Mouse (Mus musculus) midbrain, embryonic 12.5 days (tissue): ENCODE results near the gene Alox5. TPM values are rescaled to one million over a fixed set of nuclear protein-coding genes. Genes with fewer than 3 reads are reported as not detected.

Experiments used
- ATAC-seq: fragments of 200-750 bp; cut with Nextera tagmentation; 2 replicates; pipeline ENCODE4 v1.8.0; 2017; ENCODE audit warnings: low read depth, moderate TSS enrichment, moderate library complexity; ENCODE audit not compliant: low FRiP score
- H3K27ac ChIP-seq: fragments of 300-500 bp; sonication (generic); replicated peaks from 2 replicates; pipeline ENCODE4 v1.5.1; 2016; ENCODE audit warnings: mild to moderate bottlenecking
- H3K27me3 ChIP-seq: fragments of 300-500 bp; sonication (generic); 2 replicates; pipeline ENCODE4 v1.6.1; 2016; ENCODE audit warnings: mild to moderate bottlenecking
- H3K36me3 ChIP-seq: fragments of 300-500 bp; sonication (generic); 2 replicates; pipeline ENCODE4 v1.6.1; 2016
- H3K4me1 ChIP-seq: fragments of 300-500 bp; sonication (generic); 2 replicates; pipeline ENCODE4 v1.6.1; 2016
- H3K4me2 ChIP-seq: fragments of 300-500 bp; sonication (generic); replicated peaks from 2 replicates; pipeline ENCODE4 v1.6.1; 2016; ENCODE audit warnings: mild to moderate bottlenecking, moderate library complexity
- H3K4me3 ChIP-seq: fragments of 300-500 bp; sonication (generic); 2 replicates; pipeline ENCODE4 v1.5.1; 2016; ENCODE audit warnings: mild to moderate bottlenecking
- H3K9ac ChIP-seq: fragments of 300-500 bp; sonication (generic); replicated peaks from 2 replicates; pipeline ENCODE4 v1.6.1; 2016; ENCODE audit warnings: mild to moderate bottlenecking, moderate library complexity
- H3K9me3 ChIP-seq: fragments of 300-500 bp; sonication (generic); 2 replicates; pipeline ENCODE4 v1.6.1; 2016; ENCODE audit warnings: mild to moderate bottlenecking
- WGBS: fragments of 180-500 bp; shearing (Covaris S2); methylation state at CpG from one replicate; pipeline ENCODE4 v1.1.7; 2016; 5-methylcytosine and 5-hydroxymethylcytosine counted together
- polyA plus RNA-seq: library from polyadenylated mRNA; unstranded; fragments of >200 nt; fragmentation: Nextera tagmentation; extraction: Ambion mirVana; gene quantifications from 2 replicates; pipeline ENCODE4 v1.2.1, GENCODE M21; 2016

Gene Alox5
- polyA plus RNA-seq, 1 experiment from 2014 or later = 0.93 TPM

GRCm38 (mm10) chr6:116440849-116441248 is 20.1 kb downstream of the Alox5 start:
- H3K27ac ChIP-seq = no peak overlapping the region
- no peak for ATAC-seq
- H3K36me3 ChIP-seq = no peaks in the 10 kb centered on the region
- no peak overlapping the region for H3K4me3 ChIP-seq
- no peaks in the 10 kb centered on the region for H3K27me3 ChIP-seq
- H3K4me1 ChIP-seq = no peaks in the 10 kb centered on the region
- no peaks in the 10 kb centered on the region for H3K9me3 ChIP-seq
- H3K9ac ChIP-seq = no peak overlapping the region
- no peak overlapping the region for H3K4me2 ChIP-seq
- WGBS = 87% methylated on average over 4 of the region's 4 CpGs

GRCm38 (mm10) chr6:116440447-116440846 is 20.5 kb downstream of the Alox5 start:
- no peaks in the 10 kb centered on the region for H3K4me1 ChIP-seq
- no peak overlapping the region for H3K4me2 ChIP-seq
- ATAC-seq = no peak
- H3K36me3 ChIP-seq = no peaks in the 10 kb centered on the region
- H3K9me3 ChIP-seq = no peaks in the 10 kb centered on the region
- H3K4me3 ChIP-seq = no peak overlapping the region
- WGBS = 73% methylated on average over 4 of the region's 4 CpGs
- no peaks in the 10 kb centered on the region for H3K27me3 ChIP-seq
- no peak overlapping the region for H3K27ac ChIP-seq
- no peak overlapping the region for H3K9ac ChIP-seq

- Histone ChIP-seq H3K27me3 (no peaks in the 10 kb centered on the region), H3K27ac (no peak overlapping the region), H3K4me1 (no peaks in the 10 kb centered on the region), H3K4me3 (no peak overlapping the region), H3K9me3 (no peaks in the 10 kb centered on the region), H3K9ac (no peak overlapping the region), H3K4me2 (no peak overlapping the region), H3K36me3 (no peaks in the 10 kb centered on the region)
- WGBS = 91% methylated on average over 6 of the region's 6 CpGs
- no peak for ATAC-seq
Measured at GRCm38 (mm10) chr6:116439531-116439930, 21.4 kb downstream of the Alox5 start.

- Histone ChIP-seq H3K4me3 (no peak overlapping the region), H3K27me3 (no peaks in the 10 kb centered on the region), H3K4me2 (no peak overlapping the region), H3K9me3 (no peaks in the 10 kb centered on the region), H3K9ac (no peak overlapping the region), H3K36me3 (no peaks in the 10 kb centered on the region), H3K27ac (no peak overlapping the region), H3K4me1 (no peaks in the 10 kb centered on the region)
- 83% methylated on average over 6 of the region's 6 CpGs for WGBS
- ATAC-seq = no peak
Measured at GRCm38 (mm10) chr6:116438864-116439263, 22.1 kb downstream of the Alox5 start.

- H3K27me3 ChIP-seq = no peaks in the 10 kb centered on the region
- no peaks in the 10 kb centered on the region for H3K36me3 ChIP-seq
- H3K4me2 ChIP-seq = no peak overlapping the region
- H3K9me3 ChIP-seq = no peaks in the 10 kb centered on the region; the same call in 1 of the 2 replicates
- no peak overlapping the region for H3K9ac ChIP-seq
- ATAC-seq = no peak
- 73% methylated on average over 5 of the region's 5 CpGs for WGBS
- no peak overlapping the region for H3K27ac ChIP-seq
- no peaks in the 10 kb centered on the region for H3K4me1 ChIP-seq
- H3K4me3 ChIP-seq = no peak overlapping the region
Measured at GRCm38 (mm10) chr6:116428282-116428681, 32.7 kb downstream of the Alox5 start.

GRCm38 (mm10) chr6:116427552-116427951 is 33.4 kb downstream of the Alox5 start:
- 96% methylated on average over 3 of the region's 3 CpGs for WGBS
- Histone ChIP-seq H3K4me1 (no peaks in the 10 kb centered on the region), H3K4me2 (no peak overlapping the region), H3K27me3 (no peaks in the 10 kb centered on the region), H3K4me3 (no peak overlapping the region), H3K36me3 (no peaks in the 10 kb centered on the region), H3K9me3 (no peaks in the 10 kb centered on the region; the same call in 1 of the 2 replicates), H3K27ac (no peak overlapping the region), H3K9ac (no peak overlapping the region)
- no peak for ATAC-seq

GRCm38 (mm10) chr6:116423664-116424063 is 37.3 kb downstream of the Alox5 start:
- no peak for ATAC-seq
- no peaks in the 10 kb centered on the region for H3K4me1 ChIP-seq
- no peak overlapping the region for H3K4me3 ChIP-seq
- H3K27ac ChIP-seq = no peak overlapping the region
- no peak overlapping the region for H3K9ac ChIP-seq
- no peaks in the 10 kb centered on the region for H3K36me3 ChIP-seq
- no peaks in the 10 kb centered on the region for H3K9me3 ChIP-seq
- H3K4me2 ChIP-seq = no peak overlapping the region
- no peaks in the 10 kb centered on the region for H3K27me3 ChIP-seq
- WGBS = 72% methylated on average over 2 of the region's 2 CpGs

- H3K4me2 ChIP-seq = no peak overlapping the region
- WGBS = 92% methylated on average over 7 of the region's 7 CpGs
- no peak overlapping the region for H3K4me3 ChIP-seq
- H3K9ac ChIP-seq = no peak overlapping the region
- no peak overlapping the region for H3K27ac ChIP-seq
- H3K27me3 ChIP-seq = no peaks in the 10 kb centered on the region
- no peaks in the 10 kb centered on the region for H3K4me1 ChIP-seq
- no peaks in the 10 kb centered on the region for H3K36me3 ChIP-seq
- H3K9me3 ChIP-seq = no peaks in the 10 kb centered on the region
- no peak for ATAC-seq
Measured at GRCm38 (mm10) chr6:116422991-116423390, 38.0 kb downstream of the Alox5 start.

GRCm38 (mm10) chr6:116420271-116420670 is 40.7 kb downstream of the Alox5 start:
- no peaks in the 10 kb centered on the region for H3K9me3 ChIP-seq
- no peak overlapping the region for H3K9ac ChIP-seq
- H3K4me2 ChIP-seq = no peak overlapping the region
- no peaks in the 10 kb centered on the region for H3K27me3 ChIP-seq
- 83% methylated on average over 10 of the region's 10 CpGs for WGBS
- no peak for ATAC-seq
- no peaks in the 10 kb centered on the region for H3K4me1 ChIP-seq
- H3K4me3 ChIP-seq = no peak overlapping the region
- no peaks in the 10 kb centered on the region for H3K36me3 ChIP-seq
- no peak overlapping the region for H3K27ac ChIP-seq

GRCm38 (mm10) chr6:116419699-116420098 is 41.3 kb downstream of the Alox5 start:
- Histone ChIP-seq H3K4me1 (no peaks in the 10 kb centered on the region), H3K27ac (no peak overlapping the region), H3K4me2 (no peak overlapping the region), H3K9ac (no peak overlapping the region), H3K4me3 (no peak overlapping the region), H3K9me3 (no peaks in the 10 kb centered on the region), H3K36me3 (no peaks in the 10 kb centered on the region), H3K27me3 (no peaks in the 10 kb centered on the region)
- ATAC-seq = no peak
- WGBS = 81% methylated on average over 6 of the region's 6 CpGs

GRCm38 (mm10) chr6:116418487-116418886 is 42.5 kb downstream of the Alox5 start:
- H3K9ac ChIP-seq = no peak overlapping the region
- H3K27ac ChIP-seq = no peak overlapping the region
- no peak overlapping the region for H3K4me2 ChIP-seq
- WGBS = 86% methylated on average over 1 of the region's 1 CpGs
- H3K36me3 ChIP-seq = no peaks in the 10 kb centered on the region
- no peak for ATAC-seq
- no peaks in the 10 kb centered on the region for H3K9me3 ChIP-seq
- H3K4me1 ChIP-seq = no peaks in the 10 kb centered on the region
- H3K27me3 ChIP-seq = no peaks in the 10 kb centered on the region
- no peak overlapping the region for H3K4me3 ChIP-seq

GRCm38 (mm10) chr6:116417518-116418315 is 43.3 kb downstream of the Alox5 start:
- no peak overlapping the region for H3K9ac ChIP-seq
- H3K36me3 ChIP-seq = no peaks in the 10 kb centered on the region
- ATAC-seq = no peak
- no peak overlapping the region for H3K27ac ChIP-seq
- H3K4me1 ChIP-seq = no peaks in the 10 kb centered on the region
- no peak overlapping the region for H3K4me2 ChIP-seq
- WGBS = 69% methylated on average over 6 of the region's 6 CpGs
- H3K27me3 ChIP-seq = no peaks in the 10 kb centered on the region
- H3K9me3 ChIP-seq = no peaks in the 10 kb centered on the region
- H3K4me3 ChIP-seq = no peak overlapping the region
